Mouse (Mus musculus): ENCODE measurements around the gene Gpr12. TPM values are rescaled to one million over a fixed set of nuclear protein-coding genes. Genes with fewer than 3 reads are reported as not detected.
"Not testable (repeated sequence)": the region's sequence is repeated elsewhere in the genome, so short reads cannot be mapped to it uniquely, and the experiment has no call there.

Gpr12 gene
- not detected for polyA plus RNA-seq (2017; shearing (Covaris generic))

DNA sequence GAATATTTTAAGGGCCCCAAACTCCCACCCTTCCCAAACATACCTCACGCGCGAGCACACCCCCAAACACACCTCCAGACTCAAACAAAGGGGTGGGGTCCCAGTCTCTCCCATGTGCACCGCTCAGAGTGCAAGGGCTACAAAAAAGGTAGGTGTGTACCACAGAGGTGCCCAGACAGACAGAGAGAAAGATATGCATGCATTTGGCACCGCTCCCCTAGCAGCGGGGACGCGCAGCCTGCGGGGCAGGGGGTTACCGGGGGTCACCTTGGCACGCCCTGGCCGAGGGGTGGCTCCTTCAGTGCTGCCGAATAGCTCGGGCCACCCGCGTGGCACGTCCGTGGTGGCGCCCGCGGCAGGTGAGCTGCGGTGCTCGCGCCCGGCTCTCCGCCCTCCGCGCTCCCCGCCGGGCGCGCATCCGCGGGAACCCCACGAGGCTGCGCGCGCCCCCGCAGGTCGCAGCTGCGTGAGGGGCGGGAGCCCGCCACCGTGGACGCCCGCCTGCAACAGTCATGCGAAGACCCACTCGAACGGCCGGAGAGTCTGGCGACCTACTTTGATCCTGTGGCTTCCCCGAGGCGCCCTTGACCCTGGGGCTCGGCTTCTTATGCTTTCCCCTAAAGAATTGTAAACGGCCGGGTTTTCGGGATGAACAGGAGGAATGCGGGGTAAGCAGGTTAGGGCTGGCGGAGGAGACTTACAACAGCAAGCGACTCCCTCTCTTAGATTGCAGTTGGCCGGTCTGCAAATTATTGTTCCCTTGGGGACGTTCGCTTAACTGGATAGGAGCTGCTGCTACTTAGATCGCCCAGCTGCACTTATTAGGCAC, at the start of gene Gpr12:
Gpr12 (minus strand) TSS at position 762 of the 829 bp plus-strand sequence.
- ATAC-seq = no peak

DNA sequence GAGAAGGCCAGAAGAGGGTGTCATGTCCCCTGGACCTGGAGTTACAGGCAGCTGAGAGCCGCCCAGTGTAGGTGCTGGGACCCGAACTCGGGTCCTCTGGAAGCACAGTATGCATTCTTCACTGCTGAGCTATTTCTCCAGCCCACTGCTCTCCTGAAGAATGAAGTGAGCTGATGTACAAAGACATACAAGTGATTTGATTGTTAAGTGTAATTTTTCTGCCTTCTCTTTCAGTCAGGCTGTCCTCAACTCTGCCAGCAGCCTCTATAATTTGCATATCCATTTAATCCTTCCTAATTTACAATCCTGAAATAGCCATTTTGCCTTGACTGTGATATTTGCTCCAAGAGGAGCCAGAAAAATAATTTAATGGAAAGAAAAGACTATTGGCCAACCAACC, 46.6 kb upstream of the Gpr12 start:
- no peak for ATAC-seq

DNA sequence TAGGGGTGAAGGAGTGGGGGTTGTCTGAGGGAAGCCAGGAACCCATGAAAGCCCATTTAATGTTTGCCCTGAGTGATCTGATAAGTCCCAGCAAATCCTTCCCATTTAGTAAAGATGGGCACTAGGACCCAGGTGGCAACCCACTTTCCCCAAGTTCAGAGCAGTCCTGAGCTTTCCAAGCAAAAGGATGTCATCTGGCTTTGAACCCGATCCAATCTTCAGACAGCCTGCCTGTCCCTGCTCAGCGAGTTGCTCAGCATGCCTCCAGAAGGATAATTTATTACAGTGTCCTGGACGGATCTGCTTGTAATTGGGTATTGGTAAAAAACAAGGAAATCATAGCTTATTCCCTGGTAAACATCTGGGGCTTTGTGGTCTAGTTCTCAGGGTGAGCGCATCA, 45.9 kb upstream of the Gpr12 start:
- no peak for ATAC-seq

DNA sequence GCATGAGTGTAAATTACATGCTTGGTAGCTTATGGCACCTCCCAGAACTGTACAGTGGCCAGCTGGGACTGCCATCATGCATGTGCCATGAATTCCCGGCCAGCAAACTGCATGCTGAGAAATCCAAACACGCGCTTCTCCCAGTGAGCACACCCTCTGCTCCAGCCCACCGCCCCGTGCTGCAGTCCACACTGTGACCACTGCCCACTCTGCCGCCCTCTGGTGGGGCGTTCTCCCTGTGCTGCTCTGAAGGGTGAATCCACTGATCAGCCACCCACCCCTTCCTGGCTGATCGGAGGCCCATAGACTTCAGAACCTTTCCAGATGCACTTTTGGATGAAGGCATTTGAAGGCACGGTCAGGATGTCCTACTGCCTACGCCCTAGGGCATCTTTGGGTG, 44.6 kb upstream of the Gpr12 start:
- ATAC-seq = no peak

DNA sequence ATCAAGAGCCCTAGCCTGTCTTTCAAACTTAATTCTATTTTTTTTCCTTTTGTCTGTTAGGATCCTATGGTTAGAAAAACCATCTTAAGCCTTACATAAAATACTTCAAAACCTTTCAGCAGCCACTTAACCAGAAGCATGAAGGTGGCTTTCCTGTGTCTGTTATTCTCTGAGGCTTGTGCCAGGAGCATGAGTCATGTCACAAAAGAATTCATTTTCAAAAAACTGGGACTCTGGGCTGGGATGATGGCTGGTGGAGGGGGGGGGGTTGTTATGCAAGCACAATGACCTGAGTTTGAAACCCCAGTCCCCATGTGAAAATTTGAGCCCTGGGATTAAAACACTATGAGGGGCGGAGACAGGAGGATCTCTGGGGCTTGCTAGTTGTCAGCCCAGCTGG, 43.8 kb upstream of the Gpr12 start:
- no peak for ATAC-seq

DNA sequence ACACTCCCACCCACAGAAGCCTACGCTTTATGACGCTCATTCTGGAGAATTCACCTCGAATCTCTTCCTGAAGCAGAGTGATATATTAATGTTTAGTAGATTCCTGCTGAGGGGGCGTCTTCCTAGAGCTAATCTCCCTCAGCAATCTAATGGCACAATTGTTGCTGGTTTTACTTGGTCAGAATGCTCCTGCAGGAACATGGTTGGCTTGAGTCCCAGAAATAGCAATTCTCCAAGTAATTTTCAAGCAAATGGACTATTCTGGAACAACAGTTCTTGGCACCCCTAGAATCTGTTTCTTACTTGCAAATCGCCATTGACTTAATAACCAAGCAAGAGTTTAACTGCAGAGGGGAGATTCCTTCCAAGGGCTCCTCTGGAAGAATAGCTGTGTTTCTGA, 42.9 kb upstream of the Gpr12 start:
- ATAC-seq = no peak

DNA sequence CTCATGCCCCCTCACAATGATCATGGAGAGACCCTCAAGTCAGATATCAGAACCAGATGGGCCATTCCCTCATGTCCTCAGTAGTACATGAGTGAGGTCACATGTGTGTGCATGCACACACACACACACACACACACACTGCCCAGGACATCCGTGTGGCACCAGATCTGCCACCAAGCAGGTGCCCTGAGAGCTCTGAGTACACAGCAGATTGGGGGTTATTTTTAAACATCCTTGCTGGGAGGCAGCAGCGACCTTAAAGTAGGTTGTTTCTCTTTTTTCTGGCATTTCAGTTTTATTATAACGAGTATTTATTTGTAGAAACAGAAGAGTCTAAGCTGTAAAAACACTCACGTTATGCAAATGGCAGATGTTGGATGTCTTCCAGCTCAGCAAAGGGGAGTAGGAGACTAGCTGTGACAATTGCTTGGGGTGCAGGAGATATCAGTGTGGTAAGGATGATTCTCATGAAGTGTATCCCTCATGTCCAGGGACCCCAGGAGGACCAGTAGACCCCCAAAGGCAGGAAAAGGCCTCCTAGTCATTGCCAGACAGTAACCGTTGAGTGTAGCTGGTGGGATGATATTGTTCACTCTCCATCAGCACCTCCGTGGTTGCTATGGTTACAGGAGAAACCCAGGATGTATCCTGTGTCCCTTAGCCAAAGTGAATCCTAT, 40.7 kb upstream of the Gpr12 start:
- ATAC-seq = no peak

DNA sequence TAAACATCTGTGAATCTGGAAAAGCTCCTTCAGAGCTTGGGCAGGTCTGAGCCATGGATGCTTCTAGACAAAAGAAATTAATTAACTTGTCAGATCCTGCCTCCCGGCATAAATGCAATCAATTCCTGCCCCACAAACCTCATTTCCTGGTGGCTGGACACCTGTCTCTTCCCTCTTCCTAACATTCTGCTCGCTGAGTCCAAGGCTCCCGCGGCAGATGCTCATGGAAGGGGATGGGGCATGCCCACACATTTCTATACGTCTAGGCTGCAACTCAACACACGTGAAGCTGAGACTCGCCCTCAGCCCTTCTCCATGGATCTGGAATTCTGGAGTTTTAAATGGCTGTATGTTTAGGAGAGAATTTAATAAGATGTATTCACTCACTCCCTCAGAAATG, 26.8 kb upstream of the Gpr12 start:
- ATAC-seq = no peak

DNA sequence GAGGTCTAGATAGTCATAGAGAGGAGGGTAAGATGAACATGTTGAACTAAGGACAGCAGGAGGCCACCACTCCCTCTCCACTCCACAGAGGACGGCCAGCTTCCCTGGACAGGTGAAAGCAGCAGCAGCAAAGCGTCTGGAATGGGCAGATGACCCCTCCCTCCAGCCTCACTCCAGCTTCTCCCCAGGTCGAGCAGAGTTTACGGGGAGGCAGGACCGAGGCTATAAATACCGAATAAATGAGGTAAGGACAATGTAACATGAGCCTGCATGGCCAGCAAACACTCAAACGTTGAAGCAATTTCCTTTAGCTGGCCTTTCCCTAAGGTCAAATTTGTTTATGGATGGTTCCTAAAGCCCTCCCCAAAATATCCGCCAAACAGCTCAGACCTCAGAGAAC, 26.0 kb upstream of the Gpr12 start:
- ATAC-seq = no peak

DNA sequence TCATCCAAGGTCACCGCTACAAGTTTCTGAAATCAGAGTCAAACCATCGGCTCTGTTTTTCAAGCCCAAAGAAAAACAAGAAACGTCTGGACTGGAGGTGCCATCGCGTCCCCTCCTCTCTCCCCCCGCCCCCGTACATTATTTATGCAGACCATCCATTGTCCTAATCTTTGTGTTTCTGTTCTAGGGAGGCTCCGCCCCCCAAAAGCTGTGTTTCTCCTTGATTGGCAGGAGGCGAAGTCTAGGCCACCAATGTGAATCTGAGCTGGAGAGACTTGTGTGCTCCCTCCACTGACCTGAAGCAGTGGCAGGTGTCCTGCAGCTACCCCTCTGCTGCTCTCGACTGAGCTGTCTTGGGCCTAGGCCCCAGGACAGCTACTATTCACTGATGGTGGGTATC, 24.6 kb upstream of the Gpr12 start:
- no peak for ATAC-seq

DNA sequence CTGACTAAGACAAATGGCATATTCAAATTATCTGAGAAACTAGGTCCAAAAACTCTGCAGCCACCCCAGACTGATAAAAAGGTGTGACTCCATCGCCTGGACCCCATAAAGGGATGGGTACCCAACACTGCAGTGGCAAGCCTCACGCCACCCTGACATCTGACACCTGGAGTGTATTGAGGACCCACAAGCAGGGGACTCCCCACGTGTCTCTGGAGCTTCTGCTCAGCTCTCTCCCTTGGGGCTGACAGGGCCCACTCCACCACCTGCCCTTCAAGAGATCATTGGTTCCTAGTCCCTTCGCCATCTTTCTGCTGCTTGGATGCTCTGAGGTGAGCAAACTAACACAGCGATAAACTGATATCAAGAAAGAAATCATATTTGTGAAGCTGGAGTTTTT, 22.8 kb upstream of the Gpr12 start:
- no peak for ATAC-seq

DNA sequence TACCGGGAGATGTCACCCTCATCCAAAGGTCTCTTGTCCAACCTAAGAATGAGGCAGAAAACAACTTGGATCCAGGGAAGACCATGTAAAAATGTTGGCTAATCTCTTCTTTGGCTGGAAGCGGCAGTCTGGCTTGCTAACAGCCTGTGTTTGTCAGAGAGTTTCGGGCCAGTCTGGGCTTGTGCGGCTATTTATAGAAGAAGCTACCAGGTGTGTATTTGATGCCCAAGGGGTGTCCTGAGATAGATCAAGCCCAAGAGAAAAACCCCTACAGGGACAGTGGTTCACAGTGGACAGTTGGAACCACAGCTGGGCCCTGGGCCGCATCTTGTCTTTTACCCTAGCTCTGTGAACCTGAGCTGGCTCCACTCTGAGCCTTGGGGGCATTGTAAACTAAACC, 21.9 kb upstream of the Gpr12 start:
- ATAC-seq = no peak

DNA sequence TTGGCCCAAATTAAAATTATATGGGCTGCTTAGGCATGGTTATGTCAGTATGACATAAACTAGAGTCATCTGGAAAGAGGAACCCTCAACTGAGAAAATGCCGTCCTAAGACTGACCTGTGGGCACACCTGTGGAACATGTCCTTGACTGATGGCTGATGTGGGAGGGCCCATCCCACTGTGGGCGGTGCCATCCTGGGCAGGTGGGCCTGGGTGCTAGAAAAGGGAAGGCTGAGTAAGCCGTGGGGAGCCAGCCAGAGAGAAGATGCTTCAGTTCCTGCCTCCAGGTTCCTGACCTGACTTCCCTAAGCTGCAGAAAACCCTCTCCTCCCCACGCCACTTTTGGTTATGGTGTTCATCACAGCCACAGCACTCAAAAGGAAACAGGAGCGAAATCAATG, 21.2 kb upstream of the Gpr12 start:
- ATAC-seq = no peak

DNA sequence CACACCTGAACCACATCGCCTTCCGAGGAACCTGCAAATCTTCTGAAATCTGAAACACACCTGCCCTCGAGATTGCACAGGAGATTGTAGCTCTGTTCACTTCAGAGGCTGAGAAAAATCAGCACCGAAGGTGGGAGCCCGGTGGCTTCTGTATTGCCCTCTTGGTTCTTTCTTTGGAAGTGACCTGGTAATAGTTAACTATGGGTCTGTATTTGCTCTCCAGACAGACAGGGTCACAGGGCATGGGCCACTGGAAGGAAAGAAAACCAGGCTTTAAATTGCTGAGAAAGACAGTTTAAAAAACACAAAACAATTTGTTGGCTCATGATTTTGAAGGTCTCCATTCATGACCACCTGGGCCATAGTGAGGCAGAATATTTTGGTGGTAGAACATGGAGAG, 14.9 kb upstream of the Gpr12 start:
- ATAC-seq = no peak

DNA sequence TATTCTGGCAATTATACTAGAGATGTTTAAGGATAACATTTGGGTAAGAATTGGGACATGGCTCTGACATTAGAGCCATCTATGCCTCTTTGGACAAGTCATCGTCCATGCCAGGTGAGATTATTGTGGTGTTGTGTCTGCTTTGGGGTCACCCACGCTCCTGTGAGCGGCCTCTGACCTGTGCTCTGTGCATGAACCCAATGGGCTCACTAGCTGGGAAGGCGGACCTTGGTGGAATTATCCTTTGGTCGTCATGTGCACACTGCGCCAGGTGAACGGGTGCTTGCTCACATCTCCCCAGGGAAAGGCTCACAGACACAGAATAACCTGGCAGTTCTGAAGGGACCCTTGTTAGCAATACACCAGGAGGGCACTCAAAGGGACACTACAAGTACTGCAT, 14.2 kb upstream of the Gpr12 start:
- ATAC-seq = not testable (repeated sequence)

DNA sequence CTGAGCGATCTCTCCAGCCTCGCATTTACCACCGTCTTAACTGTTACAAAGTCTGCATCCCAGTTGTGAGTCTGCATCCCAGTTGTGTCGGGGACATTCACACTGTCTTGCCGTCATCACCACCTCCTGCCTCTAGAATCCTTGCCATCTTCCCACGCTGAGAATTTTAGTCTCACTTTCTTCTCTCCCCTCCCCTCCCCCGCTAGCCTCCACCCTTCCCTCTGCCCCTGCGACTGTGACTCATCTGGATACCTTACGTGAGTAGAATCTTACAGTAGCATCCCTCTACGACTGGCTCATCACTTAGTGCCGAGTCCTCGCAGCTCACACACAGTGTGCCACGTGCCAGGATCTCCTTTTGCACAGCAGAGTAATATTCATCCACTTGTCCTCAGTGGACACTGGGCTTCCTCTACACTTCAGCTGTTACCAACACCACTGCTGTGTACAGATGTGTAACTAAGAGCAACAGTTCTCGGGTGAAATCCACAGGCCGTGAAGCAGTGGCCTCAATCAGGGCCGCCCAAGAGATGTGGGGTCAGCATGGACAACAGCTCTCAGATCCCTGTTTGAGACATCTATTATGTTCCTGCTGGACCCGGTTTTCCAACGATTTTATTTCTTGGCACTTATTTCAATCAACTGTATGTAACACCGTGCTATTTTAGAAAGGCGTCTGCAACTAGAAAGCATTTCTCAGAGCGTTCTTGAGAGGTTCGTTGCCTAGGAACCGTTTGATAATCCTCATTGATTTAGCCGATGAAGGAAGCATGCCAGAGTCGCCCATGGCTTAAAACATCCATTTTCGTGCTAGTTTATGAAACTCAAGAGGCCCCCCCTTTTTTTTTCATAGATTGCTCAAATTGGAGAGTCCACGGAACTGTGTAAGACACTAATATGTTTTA, 13.4 kb upstream of the Gpr12 start:
- no peak for ATAC-seq

DNA sequence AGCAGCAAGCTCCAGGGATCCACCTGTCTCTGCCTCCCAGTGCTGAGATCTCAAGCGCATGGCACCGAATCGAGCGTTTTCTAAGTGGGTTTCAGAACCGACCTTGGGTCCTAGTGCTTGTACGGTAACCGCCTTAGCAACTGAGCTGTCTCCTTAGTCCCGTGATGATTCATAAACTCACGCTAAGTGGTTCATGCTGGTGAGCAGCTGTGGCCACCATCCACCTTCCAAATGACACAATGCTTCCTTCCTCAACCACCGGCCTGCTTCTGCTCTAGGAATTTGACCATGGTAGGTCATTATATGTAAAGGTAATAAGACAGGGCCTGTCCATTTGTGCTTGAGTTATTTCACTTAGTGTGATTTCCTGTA, 12.4 kb upstream of the Gpr12 start:
- no peak for ATAC-seq

DNA sequence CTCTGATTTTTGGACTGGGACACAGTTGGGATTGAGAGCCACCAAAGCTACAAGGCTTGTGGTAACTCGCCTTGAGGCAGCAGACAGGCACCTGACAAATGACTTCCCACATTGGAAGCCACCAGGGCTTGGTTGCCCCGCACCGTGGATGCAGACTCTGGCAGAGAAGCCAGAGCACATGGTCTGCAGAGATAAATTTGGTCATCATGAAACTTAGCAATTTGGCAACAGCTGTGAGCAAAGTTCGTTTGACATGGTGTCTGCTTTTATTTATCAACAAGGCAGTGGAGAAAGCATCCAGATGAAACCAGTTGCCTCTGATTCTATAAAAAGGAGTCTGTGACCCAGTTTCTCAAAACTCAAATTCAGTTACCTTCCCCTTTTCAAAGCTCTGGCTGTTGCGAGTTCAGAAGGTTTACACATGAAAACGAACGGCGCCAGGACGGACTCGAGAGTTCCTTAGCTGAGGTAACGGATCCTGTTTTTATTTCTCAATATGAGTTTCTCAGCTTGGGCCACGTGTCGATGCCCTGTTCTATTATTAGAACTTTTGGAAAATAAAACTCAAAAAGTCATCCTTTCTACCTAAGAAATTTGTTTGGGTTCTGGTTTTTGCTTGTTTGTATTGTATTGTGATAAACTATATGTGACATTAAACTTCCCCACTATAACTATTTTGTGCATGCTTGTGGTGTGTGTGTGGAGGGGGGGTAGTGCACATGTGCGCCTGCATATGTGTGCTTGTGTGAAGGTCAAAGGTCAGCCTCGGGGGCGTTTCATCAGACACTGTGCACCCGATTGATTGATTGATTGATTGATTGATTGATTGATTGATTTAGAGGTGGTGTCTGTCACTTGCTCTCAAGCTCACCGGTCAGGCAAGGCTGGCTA, 11.8 kb upstream of the Gpr12 start:
- no peak for ATAC-seq

DNA sequence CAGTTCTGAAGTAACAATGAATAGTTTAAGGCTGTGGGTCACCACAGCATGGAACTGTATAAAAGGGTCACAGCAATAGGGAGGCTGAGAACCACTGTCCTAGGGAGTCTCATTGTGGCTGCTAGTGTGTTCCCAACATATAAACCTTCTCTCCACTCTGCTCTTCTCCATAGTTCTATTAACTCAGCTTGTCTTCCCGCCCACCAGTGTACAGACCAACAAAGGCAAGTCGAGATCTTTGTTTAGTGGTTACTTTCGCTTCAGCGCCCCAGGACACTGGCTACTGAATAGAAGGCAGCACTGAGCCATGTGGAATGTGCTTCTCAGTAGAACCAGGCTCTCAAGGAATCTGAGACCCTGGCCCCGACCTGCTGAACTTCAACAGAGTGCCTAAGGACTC, 7.5 kb upstream of the Gpr12 start:
- no peak for ATAC-seq

DNA sequence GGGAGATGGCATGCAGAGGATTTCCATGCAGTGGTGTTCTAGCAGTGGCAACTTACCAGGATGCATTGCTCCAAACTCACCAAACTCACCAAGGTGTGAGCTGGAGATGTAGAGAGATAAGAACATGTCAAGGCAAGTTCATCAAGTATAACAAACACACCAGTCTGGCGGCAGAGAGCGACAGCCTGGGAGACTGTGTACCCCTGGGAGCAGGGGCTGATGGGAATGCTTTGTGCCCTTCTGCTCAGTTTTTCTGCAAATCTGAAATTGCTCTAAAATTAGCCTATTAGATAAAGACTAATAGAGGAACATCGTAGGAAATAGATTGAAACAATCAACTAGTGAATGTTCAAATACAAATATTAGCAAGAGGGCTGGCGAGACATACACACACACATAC, 6.6 kb upstream of the Gpr12 start:
- no peak for ATAC-seq

DNA sequence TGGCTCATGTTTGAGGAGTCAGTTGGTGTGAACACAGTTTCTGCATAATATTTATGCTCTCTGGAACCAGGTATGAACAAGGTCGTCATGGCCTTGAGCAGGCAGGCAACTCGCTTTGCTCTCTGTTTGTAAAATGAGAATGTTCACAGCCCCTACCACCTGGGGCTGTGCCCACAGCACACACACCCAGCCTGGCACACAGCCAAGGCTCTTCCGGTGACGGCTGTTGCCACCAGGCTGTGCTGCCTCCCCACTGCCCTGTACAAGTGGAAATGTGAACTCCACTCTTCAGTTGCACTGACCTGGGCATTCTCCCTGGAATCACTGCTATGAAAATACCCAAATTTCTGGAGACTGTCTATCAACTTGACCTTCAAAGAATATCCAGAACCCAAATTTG, 5.9 kb upstream of the Gpr12 start:
- no peak for ATAC-seq

DNA sequence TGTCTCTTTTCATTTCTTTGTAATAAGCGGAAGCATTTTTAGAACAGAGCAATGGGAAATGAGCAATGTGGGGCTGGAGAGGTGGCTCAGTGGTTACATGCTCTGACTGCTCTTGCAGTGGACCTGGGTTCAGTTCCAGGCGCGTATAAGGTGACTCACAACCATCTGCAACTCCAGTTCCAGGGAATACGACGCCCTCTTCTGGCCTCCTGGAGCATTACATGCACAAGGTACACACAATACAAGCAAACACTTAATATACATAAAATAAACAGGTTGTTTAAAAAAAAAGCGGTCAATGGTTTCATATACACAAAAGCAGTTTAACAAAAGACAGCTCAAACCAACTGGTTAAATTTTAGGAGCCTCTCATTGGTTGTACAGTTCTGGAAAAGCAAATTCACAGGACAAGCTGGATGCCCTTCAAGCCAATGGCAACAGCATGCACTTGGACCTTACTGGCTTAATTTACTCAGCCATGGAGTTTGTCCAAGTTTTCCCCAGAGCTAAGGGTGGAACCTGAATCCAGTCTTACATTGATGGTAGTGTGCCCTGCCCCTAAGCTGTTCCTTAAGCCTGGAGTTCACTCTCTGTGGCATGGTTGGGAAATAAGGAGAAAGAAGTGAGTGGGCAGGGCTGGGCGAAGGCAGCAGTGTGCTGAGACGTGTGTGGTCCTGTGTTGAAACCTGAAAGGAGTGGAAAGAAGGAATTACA, 1.5 kb upstream of the Gpr12 start:
- ATAC-seq = no peak

All from CD4-positive, CD25-positive, alpha-beta regulatory T cell, adult 4 months (primary cell).